Mouse (Mus musculus) cerebellum, adult 2 months (tissue): ENCODE data around the gene Hp1bp3. TPM values are rescaled to one million over a fixed set of nuclear protein-coding genes. Genes with fewer than 3 reads are reported as not detected.

Experiments used
- DNase-seq, 2 experiments: peaks; one replicate each; pipeline ENCODE4 v3.0.0; 2021
- H3K27ac ChIP-seq: fragments of 200-500 bp; 2 replicates; pipeline ENCODE4 v1.5.1; 2012; ENCODE audit warnings: low read length, control low read depth, inconsistent platforms; ENCODE audit not compliant: insufficient read depth
- H3K27me3 ChIP-seq: fragments of 200-500 bp; 2 replicates; pipeline ENCODE4 v1.6.1; 2012; ENCODE audit warnings: inconsistent platforms, mild to moderate bottlenecking, low read length, moderate library complexity; ENCODE audit not compliant: control insufficient read depth, insufficient read depth
- H3K4me1 ChIP-seq: fragments of 200-500 bp; 2 replicates; pipeline ENCODE4 v1.6.1; 2011; ENCODE audit warnings: low read length; ENCODE audit not compliant: control insufficient read depth, insufficient read depth
- H3K4me3 ChIP-seq: fragments of 200-500 bp; replicated peaks from 2 replicates; pipeline ENCODE3; 2011; ENCODE audit warnings: mild to moderate bottlenecking, low read depth, low read length, control low read depth; ENCODE audit not compliant: insufficient read depth
- CTCF ChIP-seq: fragments of 200-500 bp; IDR thresholded peaks from 2 replicates; pipeline ENCODE4 v1.5.1; 2011; ENCODE audit warnings: low read depth, mild to moderate bottlenecking, control low read depth, low read length, moderate library complexity, borderline replicate concordance; ENCODE audit not compliant: insufficient read depth
- POLR2A ChIP-seq: fragments of 200-500 bp; IDR thresholded peaks from 2 replicates; pipeline ENCODE4 v1.6.1; 2011; ENCODE audit warnings: low read length, control low read depth, borderline replicate concordance; ENCODE audit not compliant: insufficient read depth
- WGBS: fragments of 180-500 bp; shearing (Covaris S2); methylation state at CpG from one replicate; pipeline ENCODE4 v1.1.7; 2018; 5-methylcytosine and 5-hydroxymethylcytosine counted together
- polyA plus RNA-seq: library from polyadenylated mRNA; depleted of rRNA; stranded (reverse); fragments of >200 nt; gene quantifications from 2 replicates; pipeline ENCODE4 v1.2.3, GENCODE M21; 2012; rRNA removed

The Hp1bp3 gene
- polyA plus RNA-seq, 1 experiment: 163 TPM

GRCm38 (mm10) chr4:138293261-138293948 lies 77.3 kb downstream of the Hp1bp3 start:
- WGBS: 41% methylated on average over 18 of the region's 18 CpGs
- no peak for DNase-seq
- H3K27ac ChIP-seq: no peak overlapping the region

GRCm38 (mm10) chr4:138293949-138294550 lies 78.0 kb downstream of the Hp1bp3 start:
- no peak for DNase-seq
- WGBS: 60% methylated on average over 9 of the region's 14 CpGs
- Histone ChIP-seq H3K4me3 (no peak overlapping the region), H3K4me1 (no peaks in the 10 kb centered on the region), H3K27me3 (no peaks in the 10 kb centered on the region), H3K27ac (no peak overlapping the region)
- TF ChIP-seq CTCF (no peak), POLR2A (no peak)

More at GRCm38 (mm10) chr4:138293261-138293948, 77.3 kb downstream of the Hp1bp3 start:
- no peaks in the 10 kb centered on the region for H3K27me3 ChIP-seq
- H3K4me1 ChIP-seq: no peaks in the 10 kb centered on the region
- TF ChIP-seq POLR2A (no peak), CTCF (no peak)
- H3K4me3 ChIP-seq: no peak overlapping the region

Other genes with a start within 250 kb of the Hp1bp3 start
- 156 and 160 TPM in 2 replicates for gene Eif4g3, start 223.3 kb upstream of the Hp1bp3 start, polyA plus RNA-seq
- gene Sh2d5, start 34.1 kb downstream of the Hp1bp3 start, polyA plus RNA-seq: 38.9 and 40.8 TPM in 2 replicates
- gene Kif17, start 34.1 kb downstream of the Hp1bp3 start, polyA plus RNA-seq: 12.2 and 12.7 TPM in 2 replicates
- 98.3 and 101 TPM in 2 replicates for gene Ddost, start 88.4 kb downstream of the Hp1bp3 start, polyA plus RNA-seq
- 404 and 437 TPM in 2 replicates for gene Pink1, start 110.0 kb downstream of the Hp1bp3 start, polyA plus RNA-seq
- 12.6 and 15.4 TPM in 2 replicates for gene Cda, start 151.7 kb downstream of the Hp1bp3 start, polyA plus RNA-seq
- gene Fam43b, start 180.2 kb downstream of the Hp1bp3 start, polyA plus RNA-seq: 12.4 and 15.0 TPM in 2 replicates
- gene Mul1, start 218.4 kb downstream of the Hp1bp3 start, polyA plus RNA-seq: 40.9 and 45.3 TPM in 2 replicates
- 99.0 and 109 TPM in 2 replicates for gene Camk2n1, start 238.0 kb downstream of the Hp1bp3 start, polyA plus RNA-seq